Mouse (Mus musculus) spleen, adult 2 months (tissue): ENCODE measurements around the gene Cbfa2t3. TPM values are rescaled to one million over a fixed set of nuclear protein-coding genes. Genes with fewer than 3 reads are reported as not detected.

Experiments used
- DNase-seq, 2 experiments: peaks; one replicate each; pipeline versions ENCODE4 v3.0.0 to v3.0.0-alpha.2; 2012 to 2021; ENCODE audit warnings: low spot score in 2 of 2, low read depth in 1 of 2
- H3K27ac ChIP-seq: fragments of 200-500 bp; 2 replicates; pipeline ENCODE4 v1.5.1; 2012; ENCODE audit warnings: low read length, inconsistent platforms; ENCODE audit not compliant: insufficient read depth
- H3K27me3 ChIP-seq: fragments of 200-500 bp; 2 replicates; pipeline ENCODE4 v1.6.1; 2012; ENCODE audit warnings: mild to moderate bottlenecking, moderate library complexity, low read length, inconsistent platforms; ENCODE audit not compliant: control insufficient read depth, insufficient read depth
- H3K36me3 ChIP-seq: fragments of 200-500 bp; 2 replicates; pipeline ENCODE4 v1.6.1; 2012; ENCODE audit warnings: mild to moderate bottlenecking, low read length, inconsistent platforms; ENCODE audit not compliant: control insufficient read depth, insufficient read depth
- H3K4me1 ChIP-seq: fragments of 200-500 bp; 2 replicates; pipeline ENCODE4 v1.6.1; 2011; ENCODE audit warnings: inconsistent platforms; ENCODE audit not compliant: control insufficient read depth, insufficient read depth, insufficient read length
- H3K4me3 ChIP-seq: fragments of 200-500 bp; 2 replicates; pipeline ENCODE4 v1.5.1; 2011; ENCODE audit warnings: mild to moderate bottlenecking, inconsistent platforms; ENCODE audit not compliant: insufficient read depth, insufficient read length; ENCODE audit errors: extremely low read depth
- CTCF ChIP-seq: fragments of 200-500 bp; IDR thresholded peaks from 2 replicates; pipeline ENCODE4 v1.5.1; 2011; ENCODE audit warnings: mild to moderate bottlenecking, inconsistent platforms; ENCODE audit not compliant: insufficient read depth, insufficient read length, insufficient replicate concordance; ENCODE audit errors: extremely low read depth
- POLR2A ChIP-seq: fragments of 200-500 bp; IDR thresholded peaks from 2 replicates; pipeline ENCODE4 v1.6.1; 2011; ENCODE audit warnings: low read depth, low read length, inconsistent platforms
- WGBS: fragments of 180-500 bp; shearing (Covaris S2); methylation state at CpG from one replicate; pipeline ENCODE4 v1.1.7; 2018; 5-methylcytosine and 5-hydroxymethylcytosine counted together
- polyA plus RNA-seq: library from polyadenylated mRNA; depleted of rRNA; stranded (reverse); fragments of >200 nt; gene quantifications from 2 replicates; pipeline ENCODE4 v1.2.3, GENCODE M21; 2012

Gene Cbfa2t3
- polyA plus RNA-seq, 1 experiment, result 38.3 TPM

GRCm38 (mm10) chr8:122670001-122670400, 28.9 kb downstream of the Cbfa2t3 start:
- H3K36me3 ChIP-seq, result peaks cover 8% of the 10 kb centered on the region

DNA sequence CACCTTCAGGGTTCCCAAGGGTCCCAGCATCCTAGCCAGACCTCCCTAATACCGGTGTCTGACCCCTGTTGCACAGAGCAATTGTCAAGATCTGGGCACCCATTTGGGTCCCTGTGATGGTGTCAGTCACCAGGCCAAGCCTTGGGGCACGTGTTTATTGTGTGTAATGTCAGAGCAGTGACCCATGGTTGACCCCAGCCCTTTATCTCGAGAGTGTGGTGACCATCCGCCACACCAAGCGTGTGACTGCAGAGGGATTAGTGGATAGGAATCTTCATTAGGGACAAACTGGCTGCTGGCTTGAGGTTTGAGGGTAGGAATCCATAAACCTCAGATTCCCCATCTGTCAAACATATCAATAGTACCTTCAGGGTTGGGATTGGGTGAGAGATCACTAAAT, 29.5 kb downstream of the Cbfa2t3 start:
- Histone ChIP-seq H3K27me3 (no peaks in the 10 kb centered on the region), H3K27ac (no peak overlapping the region), H3K36me3 (peaks cover 8% of the 10 kb centered on the region), H3K4me3 (no peak overlapping the region), H3K4me1 (peaks cover 19% of the 10 kb centered on the region; the same call in 1 of the 2 replicates)
- 86% methylated on average over 5 of the region's 5 CpGs for whole genome bisulfite sequencing
- no peak for TF ChIP-seq CTCF
- TF ChIP-seq POLR2A, result no peak
- no peak for DNase-seq

More at GRCm38 (mm10) chr8:122670001-122670400, 28.9 kb downstream of the Cbfa2t3 start:
- TF ChIP-seq POLR2A (no peak), CTCF (no peak)
- H3K27ac ChIP-seq, result no peak overlapping the region
- 93% methylated on average over 11 of the region's 11 CpGs for WGBS
- peaks cover 14% of the 10 kb centered on the region; the same call in 1 of the 2 replicates for H3K4me1 ChIP-seq
- no peak overlapping the region for H3K4me3 ChIP-seq
- no peaks in the 10 kb centered on the region for H3K27me3 ChIP-seq
- no peak for DNase-seq

DNA sequence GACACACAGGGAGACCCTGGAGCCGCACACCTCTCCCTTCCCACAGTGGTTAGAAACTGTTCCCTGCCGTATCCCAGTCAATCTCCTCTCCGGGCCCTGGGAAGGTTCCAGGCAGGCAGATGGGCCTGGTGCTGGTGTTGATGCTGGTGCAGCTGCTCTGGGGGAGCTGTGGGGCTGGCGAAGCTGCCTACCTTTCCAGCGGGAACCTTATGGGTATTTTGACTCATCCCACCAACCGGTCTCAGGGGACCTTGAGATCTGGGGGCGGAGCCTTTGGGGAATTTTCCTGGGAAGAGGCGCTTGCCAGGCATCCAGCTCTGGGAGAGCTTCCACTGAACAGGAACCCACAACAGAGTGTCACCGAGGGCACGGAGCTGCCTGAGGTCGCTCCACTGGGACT, 31.1 kb downstream of the Cbfa2t3 start:
- TF ChIP-seq CTCF (no peak), POLR2A (no peak)
- DNase-seq, result no peak
- Histone ChIP-seq H3K27me3 (no peaks in the 10 kb centered on the region), H3K27ac (peak overlapping the region; percentile 43; the same call in 1 of the 2 replicates), H3K4me1 (peaks cover 22% of the 10 kb centered on the region; the same call in 1 of the 2 replicates), H3K4me3 (no peak overlapping the region), H3K36me3 (peaks cover 2% of the 10 kb centered on the region)
- WGBS, result 78% methylated on average over 11 of the region's 11 CpGs

DNA sequence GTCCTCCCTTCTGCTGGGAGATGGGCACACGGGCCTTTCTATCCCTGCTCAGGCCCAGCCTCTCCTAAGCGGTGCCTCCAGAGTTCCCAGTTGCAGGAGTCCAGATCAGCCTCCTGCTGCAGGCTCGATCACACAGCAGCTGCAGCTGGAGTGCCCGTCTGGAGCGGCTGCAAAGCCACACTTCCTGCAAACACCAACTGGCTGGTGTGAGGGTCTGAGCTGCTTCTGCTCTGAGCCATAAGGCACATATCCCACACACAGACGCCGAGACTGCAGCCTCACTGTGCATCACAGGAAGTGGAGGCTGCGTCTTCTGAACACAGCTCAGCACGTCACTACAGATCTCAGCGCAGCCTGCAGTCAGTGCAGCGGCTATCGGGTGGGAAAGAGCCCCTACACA, 32.1 kb downstream of the Cbfa2t3 start:
- peak; percentile 22 to 36 for DNase-seq
- Histone ChIP-seq H3K27ac (peak overlapping the region; percentile 43), H3K27me3 (no peaks in the 10 kb centered on the region), H3K4me3 (no peak overlapping the region), H3K4me1 (peaks cover 22% of the 10 kb centered on the region; the same call in 1 of the 2 replicates), H3K36me3 (no peaks in the 10 kb centered on the region; the same call in 1 of the 2 replicates)
- WGBS, result 14% methylated on average over 12 of the region's 12 CpGs
- TF ChIP-seq POLR2A (no peak), CTCF (no peak)

DNA sequence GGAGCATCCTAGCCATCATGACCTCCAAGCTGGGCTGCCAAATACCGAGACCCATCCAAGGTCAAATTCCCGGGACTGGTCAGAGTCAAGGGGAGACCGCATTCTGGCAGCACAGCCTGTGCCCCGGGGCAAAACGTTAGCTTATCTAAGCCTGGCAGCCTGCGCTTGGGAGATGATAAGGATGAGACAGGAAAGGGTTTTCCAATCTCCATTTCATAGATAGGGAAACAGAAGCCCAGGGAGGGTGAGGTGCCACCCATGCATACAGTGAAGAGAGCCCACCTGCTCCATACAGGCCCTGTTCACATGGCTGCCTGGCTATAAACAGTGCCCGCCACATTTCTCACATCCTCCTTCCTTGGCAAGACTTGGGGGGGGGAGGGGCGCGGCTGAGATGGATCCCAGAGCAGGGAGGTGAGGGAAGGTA, 32.6 kb downstream of the Cbfa2t3 start:
- no peaks in the 10 kb centered on the region for H3K27me3 ChIP-seq
- 20% methylated on average over 9 of the region's 9 CpGs for WGBS
- no peak for DNase-seq
- H3K27ac ChIP-seq, result peak overlapping the region; percentile 41
- TF ChIP-seq CTCF, result no peak
- no peak for TF ChIP-seq POLR2A
- no peak overlapping the region for H3K4me3 ChIP-seq
- no peaks in the 10 kb centered on the region; the same call in 1 of the 2 replicates for H3K36me3 ChIP-seq
- peaks cover 22% of the 10 kb centered on the region; the same call in 1 of the 2 replicates for H3K4me1 ChIP-seq

DNA sequence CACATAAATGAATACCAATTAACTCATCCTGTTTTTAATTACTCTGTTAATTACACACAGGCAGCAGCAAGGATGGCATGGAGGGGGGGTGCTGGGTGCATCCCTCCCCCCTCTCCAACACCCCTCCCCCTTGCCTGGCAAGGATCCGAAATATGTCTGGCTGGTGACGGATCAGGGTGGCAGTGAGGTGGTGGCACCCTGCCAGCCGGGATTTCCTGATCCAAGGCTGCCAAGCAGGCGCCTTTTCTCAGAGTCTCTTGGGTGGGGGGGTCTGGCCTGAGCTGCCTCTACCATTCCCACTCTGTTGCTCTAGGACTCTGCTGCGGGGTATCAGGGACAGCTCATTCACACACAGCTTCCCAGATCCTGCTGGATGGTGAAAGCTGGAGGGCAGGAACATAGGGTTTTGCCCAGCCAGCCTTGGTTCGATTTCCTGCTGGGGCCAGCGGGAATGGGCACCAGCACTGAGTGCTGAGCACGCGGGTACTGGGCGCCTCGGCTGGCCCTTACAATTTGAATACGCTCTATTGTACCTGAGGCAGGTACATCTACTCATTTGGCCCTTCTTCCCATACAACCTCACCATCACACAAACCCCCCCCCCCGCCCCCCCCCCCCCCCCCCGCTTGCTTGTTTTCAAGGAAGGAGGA, 33.1 kb downstream of the Cbfa2t3 start:
- WGBS, result 28% methylated on average over 13 of the region's 14 CpGs
- peak overlapping the region; percentile 45; the same call in 1 of the 2 replicates for H3K27ac ChIP-seq
- H3K27me3 ChIP-seq, result no peaks in the 10 kb centered on the region
- H3K4me3 ChIP-seq, result no peak overlapping the region
- DNase-seq, result no peak
- no peak for TF ChIP-seq CTCF
- TF ChIP-seq POLR2A, result no peak
- peaks cover 22% of the 10 kb centered on the region; the same call in 1 of the 2 replicates for H3K4me1 ChIP-seq
- H3K36me3 ChIP-seq, result no peaks in the 10 kb centered on the region

GRCm38 (mm10) chr8:122665221-122665620, 33.7 kb downstream of the Cbfa2t3 start:
- H3K4me1 ChIP-seq, result peaks cover 22% of the 10 kb centered on the region; the same call in 1 of the 2 replicates
- no peak overlapping the region for H3K4me3 ChIP-seq
- H3K36me3 ChIP-seq, result no peaks in the 10 kb centered on the region
- TF ChIP-seq POLR2A (no peak), CTCF (no peak)
- 27% methylated on average over 8 of the region's 8 CpGs for WGBS
- no peaks in the 10 kb centered on the region for H3K27me3 ChIP-seq
- peak overlapping the region; percentile 44 for H3K27ac ChIP-seq
- DNase-seq, result no peak
